Mouse (Mus musculus): Measurements from ENCODE around the gene Lfng. TPM values are rescaled to one million over a fixed set of nuclear protein-coding genes. Genes with fewer than 3 reads are reported as not detected.

Lfng gene
- polyA plus RNA-seq, 1 experiment from 2014 or later = 38.9 TPM

GRCm38 (mm10) chr5:140633432-140633831, 26.3 kb downstream of the Lfng start:
- no peaks in the 10 kb centered on the region for H3K4me1 ChIP-seq (ENCODE audit: insufficient read depth, low read length)
- peaks cover 75% of the 10 kb centered on the region for H3K36me3 ChIP-seq (ENCODE audit: insufficient read depth, low read length)
- H3K27me3 ChIP-seq (ENCODE audit: insufficient read depth, low read length) = no peaks in the 10 kb centered on the region
- H3K9ac ChIP-seq (replicated peaks; ENCODE audit: low read length) = no peak overlapping the region
- H3K4me3 ChIP-seq (ENCODE audit: low read length) = no peak overlapping the region
- no peak overlapping the region for H3K4me2 ChIP-seq (replicated peaks; ENCODE audit: low read depth, low read length)
- no peak overlapping the region for H3K27ac ChIP-seq (ENCODE audit: low read length)
- H3K9me3 ChIP-seq (ENCODE audit: low read length) = 0 out of 2 replicates have a peak, but pooled peaks cover 2% of the 10 kb centered on the region
- ATAC-seq (ENCODE audit: low FRiP score, low TSS enrichment) = no peak
- WGBS = 91% methylated on average over 7 of the region's 7 CpGs

DNA sequence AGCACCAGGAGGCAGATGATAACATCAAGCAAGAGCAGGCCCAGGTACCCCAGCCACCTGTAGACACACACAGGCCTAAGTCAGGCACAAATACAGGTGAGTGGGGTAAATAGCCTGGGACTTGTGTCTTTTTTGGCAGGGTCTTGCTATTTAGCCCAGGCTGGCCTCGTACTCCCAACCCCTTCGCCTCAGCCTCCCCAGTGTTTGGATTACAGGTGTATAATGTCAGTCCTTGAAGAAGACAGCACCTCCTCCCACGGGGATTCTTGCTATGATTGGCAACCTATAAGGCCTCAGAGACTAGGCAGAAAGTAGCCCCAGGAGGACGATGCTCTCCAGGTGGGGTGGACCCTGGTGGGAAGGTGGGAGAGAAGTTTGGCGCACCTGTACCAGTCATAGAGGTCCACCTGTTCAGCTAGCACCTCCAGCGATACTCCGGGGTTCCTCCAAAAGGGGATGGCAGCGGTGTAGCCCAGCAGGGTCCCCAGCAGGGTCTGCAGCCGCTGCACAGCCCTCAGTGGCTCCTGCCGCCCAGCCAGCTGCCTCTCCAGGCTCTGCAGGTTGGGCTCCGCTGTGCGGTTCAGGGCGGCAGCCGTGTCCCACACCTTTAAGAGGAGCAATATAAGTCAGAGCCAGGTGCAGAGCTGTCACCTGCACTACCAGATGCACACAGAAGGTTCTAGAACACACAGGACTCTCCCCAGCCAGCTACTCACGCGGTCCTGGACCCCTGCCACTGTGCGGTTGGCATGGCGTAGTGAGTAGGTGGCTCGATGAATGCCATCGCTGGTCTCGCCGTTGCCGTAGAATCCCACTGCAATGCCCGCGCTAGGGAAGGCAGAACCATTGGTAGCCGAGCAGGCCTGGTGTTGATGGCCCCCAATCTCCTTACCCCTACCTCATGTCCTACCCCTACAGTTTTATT, 27.9 kb downstream of the Lfng start:
- H3K9me3 ChIP-seq (ENCODE audit: low read length) = no peaks in the 10 kb centered on the region
- no peak overlapping the region for H3K27ac ChIP-seq (ENCODE audit: low read length)
- H3K9ac ChIP-seq (replicated peaks; ENCODE audit: low read length) = no peak overlapping the region
- H3K4me2 ChIP-seq (replicated peaks; ENCODE audit: low read depth, low read length) = no peak overlapping the region
- 93% methylated on average over 26 of the region's 26 CpGs for WGBS
- H3K4me3 ChIP-seq (ENCODE audit: low read length) = no peak overlapping the region
- peaks cover 60% of the 10 kb centered on the region for H3K36me3 ChIP-seq (ENCODE audit: insufficient read depth, low read length)
- H3K4me1 ChIP-seq (ENCODE audit: insufficient read depth, low read length) = no peaks in the 10 kb centered on the region
- no peak for ATAC-seq (ENCODE audit: low FRiP score, low TSS enrichment)
- no peaks in the 10 kb centered on the region for H3K27me3 ChIP-seq (ENCODE audit: insufficient read depth, low read length)

DNA sequence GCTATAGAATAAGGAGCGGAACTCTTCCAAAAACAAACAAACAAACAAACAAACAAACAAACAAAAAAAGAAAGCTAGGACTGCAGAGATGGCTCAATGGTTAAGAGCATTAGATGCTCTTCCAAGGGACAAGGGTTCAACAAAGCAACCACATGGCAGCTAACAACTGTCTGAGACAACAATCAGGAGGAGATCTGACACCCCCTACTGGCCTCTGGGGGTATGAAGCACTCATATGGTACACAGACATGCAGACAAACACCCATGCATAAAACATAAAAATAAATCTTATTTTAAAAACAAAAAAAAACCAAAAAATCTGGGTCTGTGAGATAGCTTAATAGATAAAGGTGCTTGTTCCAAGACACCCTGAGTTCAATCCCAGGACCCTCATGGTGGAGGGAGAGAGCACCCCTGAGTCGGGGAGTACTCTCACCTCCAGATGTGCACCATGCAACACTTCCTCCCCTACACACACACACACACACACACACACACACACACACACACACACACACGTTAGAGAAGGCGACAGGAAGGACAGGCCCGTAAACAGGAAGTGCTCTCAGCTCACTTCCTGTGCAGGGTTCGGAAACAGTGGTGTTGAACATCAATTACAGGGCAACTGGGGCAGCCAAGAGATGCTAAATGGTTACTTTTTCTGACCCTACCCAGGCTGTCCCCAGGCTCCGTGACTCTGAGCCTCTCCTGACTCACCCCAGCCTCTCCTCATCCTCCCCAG, 29.4 kb downstream of the Lfng start:
- Histone ChIP-seq H3K9me3 (ENCODE audit: low read length) (no peaks in the 10 kb centered on the region), H3K4me3 (ENCODE audit: low read length) (no peak overlapping the region), H3K27ac (ENCODE audit: low read length) (peak overlapping the region; percentile 44; the same call in 1 of the 2 replicates), H3K4me1 (ENCODE audit: insufficient read depth, low read length) (peaks cover 8% of the 10 kb centered on the region), H3K9ac (replicated peaks; ENCODE audit: low read length) (no peak overlapping the region), H3K27me3 (ENCODE audit: insufficient read depth, low read length) (no peaks in the 10 kb centered on the region), H3K4me2 (replicated peaks; ENCODE audit: low read depth, low read length) (no peak overlapping the region), H3K36me3 (ENCODE audit: insufficient read depth, low read length) (peaks cover 47% of the 10 kb centered on the region)
- WGBS = 82% methylated on average over 7 of the region's 7 CpGs
- ATAC-seq (ENCODE audit: low FRiP score, low TSS enrichment) = no peak

DNA sequence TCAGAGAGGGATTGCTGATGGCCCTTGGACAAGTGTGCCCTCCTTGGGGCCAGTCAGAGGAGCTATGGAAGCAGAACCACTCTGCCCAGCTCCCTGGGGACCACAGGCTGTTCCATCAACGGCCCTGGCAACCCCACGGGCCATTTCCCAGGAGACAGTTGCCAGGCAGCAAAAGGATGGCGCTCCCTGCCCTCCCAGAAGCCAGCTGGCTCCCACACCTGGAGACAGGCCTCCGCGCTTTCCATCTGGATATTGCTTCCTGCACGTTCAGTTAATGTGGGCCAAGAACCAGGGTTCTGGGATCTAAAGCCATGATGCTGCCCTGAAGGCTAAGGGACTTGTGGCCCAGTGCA, 29.9 kb downstream of the Lfng start:
- no peaks in the 10 kb centered on the region for H3K27me3 ChIP-seq (ENCODE audit: insufficient read depth, low read length)
- H3K9me3 ChIP-seq (ENCODE audit: low read length) = no peaks in the 10 kb centered on the region
- H3K36me3 ChIP-seq (ENCODE audit: insufficient read depth, low read length) = peaks cover 42% of the 10 kb centered on the region
- peaks cover 12% of the 10 kb centered on the region for H3K4me1 ChIP-seq (ENCODE audit: insufficient read depth, low read length)
- 84% methylated on average over 6 of the region's 6 CpGs for WGBS
- no peak overlapping the region for H3K9ac ChIP-seq (replicated peaks; ENCODE audit: low read length)
- no peak overlapping the region for H3K4me2 ChIP-seq (replicated peaks; ENCODE audit: low read depth, low read length)
- no peak for ATAC-seq (ENCODE audit: low FRiP score, low TSS enrichment)
- H3K4me3 ChIP-seq (ENCODE audit: low read length) = no peak overlapping the region
- peak overlapping the region; percentile 44; the same call in 1 of the 2 replicates for H3K27ac ChIP-seq (ENCODE audit: low read length)

DNA sequence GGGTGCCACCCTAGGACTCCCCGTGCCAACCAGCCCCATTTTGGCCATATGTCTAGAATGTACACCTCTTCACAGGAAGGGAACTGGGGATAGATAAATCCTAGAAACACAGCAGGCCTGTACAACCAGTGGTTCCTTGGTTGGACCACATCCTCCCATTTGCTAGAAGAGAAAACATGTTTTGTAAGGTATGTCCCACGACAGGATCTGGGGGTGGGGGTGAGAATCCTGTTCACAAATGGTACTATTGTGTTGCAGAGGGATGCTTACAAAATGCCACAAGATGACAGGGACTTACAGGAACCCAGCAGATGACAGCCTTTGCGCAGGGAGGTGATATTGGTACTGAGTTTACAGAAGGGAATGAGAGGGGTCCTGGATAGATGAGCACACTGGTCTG, 30.9 kb downstream of the Lfng start:
- Histone ChIP-seq H3K4me1 (ENCODE audit: insufficient read depth, low read length) (peaks cover 19% of the 10 kb centered on the region), H3K4me3 (ENCODE audit: low read length) (no peak overlapping the region), H3K9me3 (ENCODE audit: low read length) (no peaks in the 10 kb centered on the region), H3K27ac (ENCODE audit: low read length) (no peak overlapping the region), H3K36me3 (ENCODE audit: insufficient read depth, low read length) (peaks cover 34% of the 10 kb centered on the region), H3K4me2 (replicated peaks; ENCODE audit: low read depth, low read length) (no peak overlapping the region), H3K27me3 (ENCODE audit: insufficient read depth, low read length) (no peaks in the 10 kb centered on the region), H3K9ac (replicated peaks; ENCODE audit: low read length) (no peak overlapping the region)
- WGBS = 84% methylated on average over 3 of the region's 3 CpGs
- ATAC-seq (ENCODE audit: low FRiP score, low TSS enrichment) = no peak

- Histone ChIP-seq H3K4me2 (replicated peaks; ENCODE audit: low read depth, low read length) (no peak overlapping the region), H3K4me1 (ENCODE audit: insufficient read depth, low read length) (peaks cover 19% of the 10 kb centered on the region), H3K27ac (ENCODE audit: low read length) (no peak overlapping the region), H3K9ac (replicated peaks; ENCODE audit: low read length) (no peak overlapping the region), H3K27me3 (ENCODE audit: insufficient read depth, low read length) (no peaks in the 10 kb centered on the region), H3K4me3 (ENCODE audit: low read length) (no peak overlapping the region), H3K9me3 (ENCODE audit: low read length) (no peaks in the 10 kb centered on the region), H3K36me3 (ENCODE audit: insufficient read depth, low read length) (peaks cover 31% of the 10 kb centered on the region)
- 93% methylated on average over 6 of the region's 6 CpGs for WGBS
- ATAC-seq (ENCODE audit: low FRiP score, low TSS enrichment) = no peak
Measured at GRCm38 (mm10) chr5:140638484-140638883, 31.4 kb downstream of the Lfng start.

GRCm38 (mm10) chr5:140639312-140639711, 32.2 kb downstream of the Lfng start:
- H3K9me3 ChIP-seq (ENCODE audit: low read length) = no peaks in the 10 kb centered on the region
- H3K36me3 ChIP-seq (ENCODE audit: insufficient read depth, low read length) = peaks cover 33% of the 10 kb centered on the region
- H3K27me3 ChIP-seq (ENCODE audit: insufficient read depth, low read length) = no peaks in the 10 kb centered on the region
- no peak overlapping the region for H3K4me3 ChIP-seq (ENCODE audit: low read length)
- peaks cover 19% of the 10 kb centered on the region for H3K4me1 ChIP-seq (ENCODE audit: insufficient read depth, low read length)
- no peak for ATAC-seq (ENCODE audit: low FRiP score, low TSS enrichment)
- no peak overlapping the region for H3K4me2 ChIP-seq (replicated peaks; ENCODE audit: low read depth, low read length)
- WGBS = 92% methylated on average over 4 of the region's 4 CpGs
- H3K9ac ChIP-seq (replicated peaks; ENCODE audit: low read length) = no peak overlapping the region
- H3K27ac ChIP-seq (ENCODE audit: low read length) = no peak overlapping the region

DNA sequence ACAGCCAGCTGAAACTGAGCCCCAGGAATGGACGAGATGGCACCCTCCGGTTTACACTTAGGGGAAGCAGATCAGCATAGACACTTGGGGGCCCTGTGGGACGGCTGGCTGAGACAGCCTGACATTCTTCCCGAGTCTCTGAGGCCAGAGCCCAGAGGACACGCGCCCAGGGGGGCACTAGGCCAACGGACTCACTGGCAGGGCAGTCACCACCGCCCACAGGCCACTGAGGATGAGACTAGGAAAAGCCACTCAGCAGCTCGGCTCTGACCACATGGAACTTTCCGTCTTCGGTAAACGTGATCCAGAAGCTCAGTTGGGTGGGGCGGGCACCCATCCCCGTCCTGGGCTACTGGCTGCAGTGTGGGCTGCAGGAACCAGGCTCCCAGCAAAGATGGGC, 32.8 kb downstream of the Lfng start:
- Histone ChIP-seq H3K27me3 (ENCODE audit: insufficient read depth, low read length) (no peaks in the 10 kb centered on the region), H3K27ac (ENCODE audit: low read length) (no peak overlapping the region), H3K9me3 (ENCODE audit: low read length) (no peaks in the 10 kb centered on the region), H3K4me2 (replicated peaks; ENCODE audit: low read depth, low read length) (no peak overlapping the region), H3K36me3 (ENCODE audit: insufficient read depth, low read length) (peaks cover 30% of the 10 kb centered on the region), H3K4me3 (ENCODE audit: low read length) (no peak overlapping the region), H3K4me1 (ENCODE audit: insufficient read depth, low read length) (peaks cover 22% of the 10 kb centered on the region), H3K9ac (replicated peaks; ENCODE audit: low read length) (no peak overlapping the region)
- 86% methylated on average over 14 of the region's 14 CpGs for WGBS
- no peak for ATAC-seq (ENCODE audit: low FRiP score, low TSS enrichment)

DNA sequence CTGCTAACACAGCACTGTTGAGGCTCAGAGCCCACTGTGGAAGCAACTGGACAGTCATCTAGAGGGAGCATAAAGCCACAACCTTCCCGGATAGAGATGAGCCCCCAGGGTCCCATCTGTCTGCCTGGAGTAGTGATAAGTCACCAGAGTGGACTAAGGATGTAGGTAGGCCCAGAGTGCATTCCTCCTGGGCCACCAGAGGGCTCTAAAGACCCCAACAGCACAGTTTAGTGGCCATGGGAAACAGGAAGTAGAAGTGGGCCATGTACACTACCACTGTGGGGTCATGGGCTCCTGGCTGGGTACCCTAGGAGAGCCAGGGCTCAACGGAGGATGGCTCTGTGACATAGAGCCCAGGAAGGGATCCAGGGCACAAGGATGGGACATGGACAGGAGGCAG, 33.7 kb downstream of the Lfng start:
- Histone ChIP-seq H3K9me3 (ENCODE audit: low read length) (no peaks in the 10 kb centered on the region), H3K27ac (ENCODE audit: low read length) (no peak overlapping the region), H3K27me3 (ENCODE audit: insufficient read depth, low read length) (no peaks in the 10 kb centered on the region), H3K4me3 (ENCODE audit: low read length) (no peak overlapping the region), H3K36me3 (ENCODE audit: insufficient read depth, low read length) (peaks cover 20% of the 10 kb centered on the region), H3K9ac (replicated peaks; ENCODE audit: low read length) (no peak overlapping the region), H3K4me1 (ENCODE audit: insufficient read depth, low read length) (peaks cover 31% of the 10 kb centered on the region), H3K4me2 (replicated peaks; ENCODE audit: low read depth, low read length) (no peak overlapping the region)
- ATAC-seq (ENCODE audit: low FRiP score, low TSS enrichment) = no peak
- 65% methylated on average over 2 of the region's 2 CpGs for whole genome bisulfite sequencing
